Mouse (Mus musculus): Measurements from ENCODE around the gene Asah2.

Gene Asah2

GRCm38 (mm10) chr19:31975882-31976281 is 132.1 kb downstream of the Asah2 start:
- no peak for DNase-seq (ENCODE audit: low read depth, low spot score)

- DNase-seq (ENCODE audit: low read depth, low spot score), result peak; percentile 42
Observed at GRCm38 (mm10) chr19:31971998-31972397, 136.0 kb downstream of the Asah2 start.

GRCm38 (mm10) chr19:31971405-31971804 is 136.6 kb downstream of the Asah2 start:
- DNase-seq (ENCODE audit: low read depth, low spot score), result no peak

GRCm38 (mm10) chr19:31967933-31968532 is 140.0 kb downstream of the Asah2 start:
- peak; percentile 4 for DNase-seq (ENCODE audit: low read depth, low spot score)

GRCm38 (mm10) chr19:31963147-31963546 is 144.9 kb downstream of the Asah2 start:
- no peak for DNase-seq (ENCODE audit: low read depth, low spot score)

- no peak for DNase-seq (ENCODE audit: low read depth, low spot score)
Observed at GRCm38 (mm10) chr19:31960434-31960833, 147.6 kb downstream of the Asah2 start.

- DNase-seq (ENCODE audit: low read depth, low spot score), result no peak
Observed at GRCm38 (mm10) chr19:31956359-31956758, 151.7 kb downstream of the Asah2 start.

- DNase-seq (ENCODE audit: low read depth, low spot score), result no peak
Observed at GRCm38 (mm10) chr19:31954696-31955095, 153.3 kb downstream of the Asah2 start.

GRCm38 (mm10) chr19:31954267-31954666 is 153.7 kb downstream of the Asah2 start:
- no peak for DNase-seq (ENCODE audit: low read depth, low spot score)

GRCm38 (mm10) chr19:31953799-31954198 is 154.2 kb downstream of the Asah2 start:
- DNase-seq (ENCODE audit: low read depth, low spot score), result no peak

- no peak for DNase-seq (ENCODE audit: low read depth, low spot score)
Observed at GRCm38 (mm10) chr19:31950793-31951489, 157.1 kb downstream of the Asah2 start.

Data from retina, adult 2 months (tissue).